Mouse (Mus musculus) megakaryocyte progenitor cell, adult 5-6 weeks (primary cell): ENCODE results near the gene Cdh13. TPM values are rescaled to one million over a fixed set of nuclear protein-coding genes. Genes with fewer than 3 reads are reported as not detected.

Experiments used
- ATAC-seq: replicated peaks from 2 replicates; pipeline ENCODE4 v1.8.0; 2016; ENCODE audit warnings: mild to moderate bottlenecking, moderate TSS enrichment, inconsistent platforms; ENCODE audit not compliant: poor library complexity
- total RNA-seq, 2 experiments: library from RNA; stranded (forward) in 1 of 2; stranded (reverse) in 1 of 2; fragments of 157-497, 149-512 nt in 1 of 2; fragments of 200-1000 nt in 1 of 2; gene quantifications; 2 replicates each; pipeline versions ENCODE4 v1.2.3 to v1.2.4; 2015 to 2017

The Cdh13 gene
- total RNA-seq, 2 experiments from 2014 or later: not detected

- no peak for ATAC-seq
Measured at GRCm38 (mm10) chr8:118443361-118443760, 159.8 kb downstream of the Cdh13 start.

- no peak for ATAC-seq
Measured at GRCm38 (mm10) chr8:118444651-118445207, 161.2 kb downstream of the Cdh13 start.

GRCm38 (mm10) chr8:118446516-118446915 lies 163.0 kb downstream of the Cdh13 start:
- no peak for ATAC-seq

GRCm38 (mm10) chr8:118448011-118448410 lies 164.5 kb downstream of the Cdh13 start:
- no peak for ATAC-seq

GRCm38 (mm10) chr8:118452445-118453103 lies 169.0 kb downstream of the Cdh13 start:
- ATAC-seq: no peak

GRCm38 (mm10) chr8:118455245-118455644 lies 171.7 kb downstream of the Cdh13 start:
- no peak for ATAC-seq

- ATAC-seq: no peak
Measured at GRCm38 (mm10) chr8:118465330-118465948, 181.9 kb downstream of the Cdh13 start.

GRCm38 (mm10) chr8:118477587-118477986 lies 194.1 kb downstream of the Cdh13 start:
- ATAC-seq: no peak

GRCm38 (mm10) chr8:118488735-118489134 lies 205.2 kb downstream of the Cdh13 start:
- ATAC-seq: no peak

- ATAC-seq: no peak
Measured at GRCm38 (mm10) chr8:118502509-118502908, 219.0 kb downstream of the Cdh13 start.

- no peak for ATAC-seq
Measured at GRCm38 (mm10) chr8:118509426-118509825, 225.9 kb downstream of the Cdh13 start.

- no peak for ATAC-seq
Measured at GRCm38 (mm10) chr8:118513259-118513658, 229.7 kb downstream of the Cdh13 start.

GRCm38 (mm10) chr8:118515616-118516015 lies 232.1 kb downstream of the Cdh13 start:
- no peak for ATAC-seq

GRCm38 (mm10) chr8:118517071-118517470 lies 233.5 kb downstream of the Cdh13 start:
- ATAC-seq: no peak

- ATAC-seq: no peak
Measured at GRCm38 (mm10) chr8:118518030-118518741, 234.7 kb downstream of the Cdh13 start.

GRCm38 (mm10) chr8:118518742-118519102 lies 235.2 kb downstream of the Cdh13 start:
- no peak for ATAC-seq

GRCm38 (mm10) chr8:118523922-118524321 lies 240.4 kb downstream of the Cdh13 start:
- ATAC-seq: no peak

GRCm38 (mm10) chr8:118538816-118539558 lies 255.5 kb downstream of the Cdh13 start:
- ATAC-seq: no peak

GRCm38 (mm10) chr8:118539559-118539819 lies 256.0 kb downstream of the Cdh13 start:
- ATAC-seq: no peak

- no peak for ATAC-seq
Measured at GRCm38 (mm10) chr8:118539941-118540340, 256.4 kb downstream of the Cdh13 start.

- no peak for ATAC-seq
Measured at GRCm38 (mm10) chr8:118552397-118552796, 268.9 kb downstream of the Cdh13 start.
